Mouse (Mus musculus) kidney, embryonic 14.5 days (tissue): ENCODE data around the gene Smdt1. TPM values are rescaled to one million over a fixed set of nuclear protein-coding genes. Genes with fewer than 3 reads are reported as not detected.
A peak's percentile ranks its signal among the peaks of the same experiment; 100 is the strongest.

ENCODE experiments used
- ATAC-seq: fragments of 200-750 bp; cut with Nextera tagmentation; 2 replicates; pipeline ENCODE4 v1.8.0; 2017; ENCODE audit warnings: moderate number of reproducible peaks, mild to moderate bottlenecking, moderate TSS enrichment, moderate library complexity; ENCODE audit not compliant: low FRiP score, low TSS enrichment
- H3K27ac ChIP-seq: fragments of 300-500 bp; sonication (generic); 2 replicates; pipeline ENCODE4 v1.5.1; 2014; ENCODE audit warnings: low read depth, mild to moderate bottlenecking, low read length, moderate library complexity, mixed read lengths
- H3K27me3 ChIP-seq: fragments of 300-500 bp; sonication (generic); 2 replicates; pipeline ENCODE4 v1.6.1; 2014; ENCODE audit warnings: mild to moderate bottlenecking, low read length; ENCODE audit not compliant: control insufficient read depth, insufficient read depth
- H3K36me3 ChIP-seq: fragments of 300-500 bp; sonication (generic); 2 replicates; pipeline ENCODE4 v1.6.1; 2014; ENCODE audit warnings: low read length, mixed read lengths; ENCODE audit not compliant: control insufficient read depth, insufficient read depth
- H3K4me1 ChIP-seq: fragments of 300-500 bp; sonication (generic); 2 replicates; pipeline ENCODE4 v1.6.1; 2014; ENCODE audit warnings: low read length, mixed read lengths; ENCODE audit not compliant: control insufficient read depth, insufficient read depth
- H3K4me2 ChIP-seq: fragments of 300-500 bp; sonication (generic); replicated peaks from 2 replicates; pipeline ENCODE4 v1.6.1; 2014; ENCODE audit warnings: low read depth, mild to moderate bottlenecking, low read length
- H3K4me3 ChIP-seq: fragments of 300-500 bp; sonication (generic); 2 replicates; pipeline ENCODE4 v1.5.1; 2014; ENCODE audit warnings: mild to moderate bottlenecking, low read length
- H3K9ac ChIP-seq: fragments of 300-500 bp; sonication (generic); 2 replicates; pipeline ENCODE4 v1.6.1; 2014; ENCODE audit warnings: low read depth, mild to moderate bottlenecking, low read length, moderate library complexity
- H3K9me3 ChIP-seq: fragments of 300-500 bp; sonication (generic); 2 replicates; pipeline ENCODE4 v1.6.1; 2016; ENCODE audit warnings: low read length; ENCODE audit not compliant: control insufficient read depth
- WGBS: fragments of 180-500 bp; shearing (Covaris S2); extraction: QIAGEN DNeasy Blood & Tissue Kit; methylation state at CpG from one replicate; pipeline ENCODE4 v1.1.7; 2014; 5-methylcytosine and 5-hydroxymethylcytosine counted together
- polyA plus RNA-seq: library from polyadenylated mRNA; unstranded; fragments of >200 nt; fragmentation: Nextera tagmentation; extraction: Ambion mirVana; gene quantifications from 2 replicates; pipeline ENCODE4 v1.2.1, GENCODE M21; 2014

The Smdt1 gene
- polyA plus RNA-seq = 276 and 306 TPM in 2 replicates

DNA sequence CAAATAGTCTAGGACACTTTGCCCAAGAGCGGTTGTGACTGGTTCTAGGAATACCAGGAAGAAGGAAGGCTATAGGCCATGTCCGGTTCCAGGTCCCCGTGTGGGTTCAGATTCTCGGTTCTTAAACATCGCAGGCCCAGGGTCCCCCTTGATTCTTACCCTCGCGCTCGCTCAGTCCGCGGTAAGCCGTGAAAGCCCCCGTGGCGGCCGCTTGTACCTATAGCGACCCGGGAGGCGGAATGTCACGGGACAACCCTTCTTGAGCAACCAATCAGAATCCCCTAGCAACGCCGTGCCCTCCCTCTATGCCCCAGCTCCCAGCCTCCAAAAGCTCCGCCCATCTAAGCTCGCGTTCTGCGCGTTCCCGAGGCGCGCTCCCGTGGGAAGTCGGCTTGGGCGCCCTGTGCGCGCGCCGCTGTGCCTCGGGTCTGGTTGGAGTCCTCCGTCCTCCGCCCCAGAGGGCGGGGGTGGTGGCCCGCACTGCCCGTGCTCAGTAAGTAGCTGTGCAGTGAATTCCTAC lies at the start of gene Smdt1, which contains the start of the genes Naga and Pheta2:
TSS of gene Smdt1 (plus strand) at position 367 of the 520 bp plus-strand sequence.
TSS of gene Naga (minus strand) at position 333 of the 520 bp plus-strand sequence.
TSS of gene Pheta2 (plus strand) at position 350 of the 520 bp plus-strand sequence.
- peak within 1 kb of the TSS; percentile 72 for H3K4me2 ChIP-seq
- H3K27me3 ChIP-seq = no peaks in the 10 kb centered on the region
- 0% methylated on average over 39 of the region's 41 CpGs for WGBS
- peaks cover 27% of the 10 kb centered on the region for H3K36me3 ChIP-seq
- peaks cover 16% of the 10 kb centered on the region for H3K4me1 ChIP-seq
- H3K27ac ChIP-seq = peak within 1 kb of the TSS; percentile 30; the same call in 1 of the 2 replicates
- peak within 1 kb of the TSS; percentile 53 for H3K4me3 ChIP-seq
- peak; percentile 88 for ATAC-seq
- no peaks in the 10 kb centered on the region for H3K9me3 ChIP-seq
- peak within 1 kb of the TSS; percentile 65 for H3K9ac ChIP-seq

DNA sequence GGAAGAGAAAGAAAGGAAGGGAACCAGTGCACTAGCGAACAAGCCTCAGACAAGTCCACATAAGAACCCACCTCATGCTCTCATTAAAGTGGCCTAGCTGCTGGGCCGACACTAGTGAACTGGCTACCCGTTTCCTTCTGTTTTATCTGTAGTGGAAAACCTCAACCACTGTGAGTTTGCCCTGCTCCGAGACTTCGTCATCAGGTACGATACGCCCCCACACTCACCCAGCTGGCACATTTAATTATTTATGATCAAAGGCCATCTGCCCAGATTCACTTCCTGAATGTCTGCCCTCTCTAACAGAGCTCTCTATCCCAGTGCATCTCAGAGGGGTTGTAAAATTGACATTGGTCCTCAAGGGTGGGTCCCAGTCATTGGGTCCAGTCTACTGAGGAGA lies 48.5 kb upstream of the Smdt1 start:
- WGBS = 76% methylated on average over 7 of the region's 7 CpGs
- no peak for ATAC-seq
- no peaks in the 10 kb centered on the region for H3K27me3 ChIP-seq
- no peaks in the 10 kb centered on the region for H3K9me3 ChIP-seq
- H3K27ac ChIP-seq = no peak overlapping the region
- H3K4me3 ChIP-seq = no peak overlapping the region
- peaks cover 11% of the 10 kb centered on the region for H3K4me1 ChIP-seq
- peaks cover 4% of the 10 kb centered on the region; the same call in 1 of the 2 replicates for H3K36me3 ChIP-seq
- no peak overlapping the region for H3K9ac ChIP-seq
- H3K4me2 ChIP-seq = no peak overlapping the region

- Histone ChIP-seq H3K4me2 (peak overlapping the region; percentile 27; the same call in 1 of the 2 replicates), H3K9me3 (no peaks in the 10 kb centered on the region), H3K4me1 (peaks cover 11% of the 10 kb centered on the region), H3K36me3 (peaks cover 4% of the 10 kb centered on the region; the same call in 1 of the 2 replicates), H3K27me3 (no peaks in the 10 kb centered on the region), H3K9ac (no peak overlapping the region), H3K27ac (no peak overlapping the region), H3K4me3 (no peak overlapping the region)
- WGBS = 13% methylated on average over 5 of the region's 5 CpGs
- 0 out of 2 replicates have a peak, but pooled peaks have one; percentile 10 for ATAC-seq
Measured at GRCm38 (mm10) chr15:82292851-82293250, 45.9 kb upstream of the Smdt1 start.

DNA sequence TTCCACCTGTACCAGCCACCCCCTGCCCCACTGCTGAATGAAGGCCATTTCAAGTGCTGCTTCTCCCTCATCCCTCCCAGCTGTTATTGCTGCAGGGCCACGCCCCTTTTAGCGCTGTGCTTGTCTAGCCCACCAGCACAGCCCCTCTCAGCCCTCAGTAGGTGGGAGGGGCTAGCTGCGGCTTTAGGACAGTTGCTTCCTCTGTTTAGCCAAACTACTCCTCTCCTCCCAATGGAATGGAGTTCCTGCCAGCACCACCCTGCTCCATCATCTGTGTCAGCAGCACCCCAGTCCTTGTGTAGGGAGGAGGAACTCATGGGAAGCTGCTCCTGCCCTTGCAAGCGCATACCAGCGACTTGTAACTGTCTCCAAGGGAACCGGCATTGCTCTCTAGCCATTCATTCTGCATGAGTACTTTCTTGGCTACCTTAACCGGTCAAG lies 45.5 kb upstream of the Smdt1 start:
- peak; percentile 84 for ATAC-seq
- no peaks in the 10 kb centered on the region for H3K9me3 ChIP-seq
- no peak overlapping the region for H3K9ac ChIP-seq
- 5% methylated on average over 7 of the region's 7 CpGs for WGBS
- H3K4me3 ChIP-seq = no peak overlapping the region; the same call in 1 of the 2 replicates
- peaks cover 11% of the 10 kb centered on the region for H3K4me1 ChIP-seq
- H3K27me3 ChIP-seq = no peaks in the 10 kb centered on the region
- H3K36me3 ChIP-seq = peaks cover 4% of the 10 kb centered on the region; the same call in 1 of the 2 replicates
- H3K4me2 ChIP-seq = peak overlapping the region; percentile 27
- H3K27ac ChIP-seq = no peak overlapping the region

DNA sequence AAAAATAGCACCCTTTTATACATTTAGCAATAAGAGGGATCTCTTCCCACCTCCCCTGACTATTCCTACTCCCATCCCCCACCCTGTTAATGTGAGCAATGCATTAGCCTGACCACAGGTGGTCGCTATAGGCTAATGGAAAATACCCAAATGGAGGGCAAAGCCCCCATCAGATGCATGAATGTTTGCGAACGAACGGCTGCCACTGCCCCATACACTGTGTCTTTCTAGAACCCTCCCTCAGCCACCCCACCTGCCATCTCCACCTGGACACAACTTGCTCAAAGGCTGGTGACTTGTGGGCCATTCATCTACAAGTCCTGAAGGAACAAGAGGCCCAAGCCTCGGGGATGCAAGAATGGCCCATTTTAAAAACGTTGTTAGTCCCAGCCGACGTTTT lies 44.7 kb upstream of the Smdt1 start:
- Histone ChIP-seq H3K27ac (no peak overlapping the region), H3K27me3 (no peaks in the 10 kb centered on the region), H3K36me3 (no peaks in the 10 kb centered on the region; the same call in 1 of the 2 replicates), H3K9me3 (no peaks in the 10 kb centered on the region), H3K4me1 (peaks cover 11% of the 10 kb centered on the region), H3K4me2 (no peak overlapping the region), H3K9ac (no peak overlapping the region), H3K4me3 (no peak overlapping the region)
- ATAC-seq = no peak
- WGBS = 59% methylated on average over 8 of the region's 8 CpGs

- H3K27ac ChIP-seq = no peak within 1 kb of the TSS
- no peaks in the 10 kb centered on the region for H3K27me3 ChIP-seq
- H3K4me2 ChIP-seq = no peak within 1 kb of the TSS
- no peaks in the 10 kb centered on the region for H3K36me3 ChIP-seq
- H3K4me1 ChIP-seq = no peaks in the 10 kb centered on the region
- peak; percentile 52; the same call in 1 of the 2 replicates for ATAC-seq
- H3K9ac ChIP-seq = no peak within 1 kb of the TSS
- no peaks in the 10 kb centered on the region for H3K9me3 ChIP-seq
- no peak within 1 kb of the TSS for H3K4me3 ChIP-seq
- 65% methylated on average over 39 of the region's 39 CpGs for WGBS
Measured at GRCm38 (mm10) chr15:82298764-82299561, 39.8 kb upstream of the Smdt1 start, which contains the start of gene Wbp2nl. Gene Wbp2nl (plus strand): TSS chr15:82298954.

- Histone ChIP-seq H3K4me3 (no peak overlapping the region), H3K9ac (no peak overlapping the region), H3K4me2 (no peak overlapping the region), H3K36me3 (no peaks in the 10 kb centered on the region), H3K4me1 (no peaks in the 10 kb centered on the region), H3K27ac (no peak overlapping the region), H3K9me3 (no peaks in the 10 kb centered on the region), H3K27me3 (no peaks in the 10 kb centered on the region)
- WGBS = 80% methylated on average over 3 of the region's 3 CpGs
- ATAC-seq = no peak
Measured at GRCm38 (mm10) chr15:82307107-82307506, 31.7 kb upstream of the Smdt1 start.

DNA sequence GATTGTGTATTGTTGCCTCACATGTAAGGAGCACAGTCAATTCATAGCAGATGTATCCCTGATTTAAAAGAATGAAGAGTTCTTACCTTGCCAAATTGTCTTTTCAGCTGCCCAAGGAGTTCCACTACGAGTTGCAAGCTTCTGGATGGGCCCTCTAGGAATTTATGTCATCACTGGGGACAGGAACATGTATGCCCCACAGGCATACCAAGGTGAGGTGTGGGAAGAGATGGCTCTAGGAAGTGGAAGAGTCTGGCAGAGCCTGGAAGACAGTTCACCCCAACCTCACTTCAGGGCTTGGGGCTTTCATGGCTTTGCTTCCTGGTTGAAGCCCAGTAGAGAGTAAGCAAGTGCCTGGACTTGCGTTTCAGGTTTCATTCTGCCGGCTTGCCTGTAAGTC lies 30.3 kb upstream of the Smdt1 start:
- Histone ChIP-seq H3K9me3 (no peaks in the 10 kb centered on the region), H3K27ac (no peak overlapping the region), H3K36me3 (no peaks in the 10 kb centered on the region), H3K27me3 (no peaks in the 10 kb centered on the region), H3K4me3 (no peak overlapping the region), H3K4me2 (no peak overlapping the region), H3K4me1 (no peaks in the 10 kb centered on the region), H3K9ac (no peak overlapping the region)
- WGBS = 78% methylated on average over 3 of the region's 3 CpGs
- no peak for ATAC-seq

DNA sequence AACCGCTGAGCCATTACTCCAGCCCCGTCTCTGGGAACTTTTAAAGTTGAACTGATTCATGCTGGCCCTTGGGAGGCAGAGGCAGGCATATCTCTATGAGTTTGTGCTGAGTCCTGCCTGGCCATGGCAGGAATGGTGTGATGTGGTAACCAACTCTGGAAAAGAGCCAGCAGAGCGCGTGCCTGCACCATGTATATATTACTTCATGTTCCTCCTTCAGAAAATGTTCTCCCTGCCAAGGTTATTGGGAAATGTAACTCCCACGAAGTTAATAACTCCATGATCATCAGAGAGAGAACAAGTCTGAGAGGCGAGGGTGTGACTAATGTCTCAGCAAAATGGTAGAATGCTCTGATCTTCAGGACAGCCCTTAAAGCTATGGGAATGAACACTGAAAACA lies 20.9 kb upstream of the Smdt1 start:
- ATAC-seq = no peak

More for the DNA sequence above, 20.9 kb upstream of the Smdt1 start:
- H3K9me3 ChIP-seq = no peaks in the 10 kb centered on the region
- no peak overlapping the region for H3K27ac ChIP-seq
- H3K4me3 ChIP-seq = no peak overlapping the region
- 87% methylated on average over 6 of the region's 6 CpGs for WGBS
- no peaks in the 10 kb centered on the region for H3K27me3 ChIP-seq
- no peak overlapping the region for H3K4me2 ChIP-seq
- peaks cover 4% of the 10 kb centered on the region; the same call in 1 of the 2 replicates for H3K4me1 ChIP-seq
- H3K9ac ChIP-seq = no peak overlapping the region
- no peaks in the 10 kb centered on the region for H3K36me3 ChIP-seq
